Mouse (Mus musculus) liver, adult (tissue): ENCODE measurements around the gene Otub1.
A peak's percentile ranks its signal among the peaks of the same experiment; 100 is the strongest.

Experiments used
- GATA4 ChIP-seq: IDR thresholded peaks from 2 replicates; pipeline ENCODE4 v1.6.1; 2014; ENCODE audit warnings: mild to moderate bottlenecking, low read length; ENCODE audit not compliant: insufficient replicate concordance

The Otub1 gene

GRCm38 (mm10) chr19:7168423-7168822 lies 37.7 kb downstream of the Otub1 start:
- no peak for TF ChIP-seq GATA4

- TF ChIP-seq GATA4: no peak
Measured at GRCm38 (mm10) chr19:7166767-7167166, 39.3 kb downstream of the Otub1 start.

- TF ChIP-seq GATA4: no peak
Measured at GRCm38 (mm10) chr19:7166200-7166711, 39.9 kb downstream of the Otub1 start.

- TF ChIP-seq GATA4: no peak
Measured at GRCm38 (mm10) chr19:7165509-7166199, 40.5 kb downstream of the Otub1 start.

GRCm38 (mm10) chr19:7164820-7165323 lies 41.2 kb downstream of the Otub1 start:
- no peak for TF ChIP-seq GATA4

- TF ChIP-seq GATA4: no peak
Measured at GRCm38 (mm10) chr19:7164238-7164637, 41.9 kb downstream of the Otub1 start.

GRCm38 (mm10) chr19:7161064-7161463 lies 45.1 kb downstream of the Otub1 start:
- TF ChIP-seq GATA4: no peak

GRCm38 (mm10) chr19:7160151-7160906 lies 45.8 kb downstream of the Otub1 start:
- TF ChIP-seq GATA4: no peak; the same call in 1 of the 2 replicates

GRCm38 (mm10) chr19:7157734-7158133 lies 48.4 kb downstream of the Otub1 start:
- no peak for TF ChIP-seq GATA4

- TF ChIP-seq GATA4: peak; percentile 82; the same call in 1 of the 2 replicates
Measured at GRCm38 (mm10) chr19:7155196-7155595, 50.9 kb downstream of the Otub1 start.

- TF ChIP-seq GATA4: no peak
Measured at GRCm38 (mm10) chr19:7153232-7153631, 52.9 kb downstream of the Otub1 start.

GRCm38 (mm10) chr19:7151927-7152653 lies 54.0 kb downstream of the Otub1 start:
- TF ChIP-seq GATA4: no peak

- TF ChIP-seq GATA4: no peak
Measured at GRCm38 (mm10) chr19:7151300-7151926, 54.7 kb downstream of the Otub1 start.

GRCm38 (mm10) chr19:7149158-7149685 lies 56.9 kb downstream of the Otub1 start:
- TF ChIP-seq GATA4: no peak
